Mouse (Mus musculus) hindbrain, embryonic 14.5 days (tissue): ENCODE measurements at regions not wholly inside any gene's neighbourhood (a gene's known extent, or its start where the extent isn't known, plus 50 kb on each side); places are given as distances from the start of the nearest gene placed in this dataset.

Source experiments
- ATAC-seq: fragments of 200-750 bp; cut with Nextera tagmentation; 2 replicates; pipeline ENCODE4 v1.8.0; 2017; ENCODE audit warnings: moderate number of reproducible peaks, mild to moderate bottlenecking, moderate TSS enrichment, moderate library complexity; ENCODE audit not compliant: low FRiP score
- DNase-seq: peaks from one replicate; pipeline ENCODE4 v3.0.0-alpha.2; 2015; ENCODE audit warnings: low spot score
- H3K27ac ChIP-seq: fragments of 300-500 bp; sonication (generic); 2 replicates; pipeline ENCODE4 v1.5.1; 2014; ENCODE audit warnings: mild to moderate bottlenecking, moderate library complexity
- H3K27me3 ChIP-seq: fragments of 300-500 bp; sonication (generic); 2 replicates; pipeline ENCODE4 v1.6.1; 2014; ENCODE audit warnings: mild to moderate bottlenecking, low read length, mixed read lengths; ENCODE audit not compliant: control insufficient read depth, insufficient read depth
- H3K36me3 ChIP-seq: fragments of 300-500 bp; sonication (generic); replicated peaks from 2 replicates; pipeline ENCODE4 v1.6.1; 2014; ENCODE audit not compliant: control insufficient read depth, insufficient read depth
- H3K4me1 ChIP-seq: fragments of 300-500 bp; sonication (generic); replicated peaks from 2 replicates; pipeline ENCODE4 v1.6.1; 2014; ENCODE audit warnings: antibody characterized with exemption, low read length, mixed read lengths; ENCODE audit not compliant: control insufficient read depth, insufficient read depth
- H3K4me2 ChIP-seq: fragments of 300-500 bp; sonication (generic); replicated peaks from 2 replicates; pipeline ENCODE4 v1.6.1; 2014; ENCODE audit warnings: mild to moderate bottlenecking, moderate library complexity
- H3K4me3 ChIP-seq: fragments of 300-500 bp; sonication (generic); replicated peaks from 2 replicates; pipeline ENCODE4 v1.5.1; 2014; ENCODE audit warnings: mild to moderate bottlenecking, low read length
- H3K9ac ChIP-seq: fragments of 300-500 bp; sonication (generic); 2 replicates; pipeline ENCODE4 v1.6.1; 2014
- H3K9me3 ChIP-seq: fragments of 300-500 bp; sonication (generic); 2 replicates; pipeline ENCODE4 v1.6.1; 2016; ENCODE audit warnings: low read length; ENCODE audit not compliant: control insufficient read depth
- WGBS: fragments of 180-500 bp; shearing (Covaris S2); extraction: QIAGEN DNeasy Blood & Tissue Kit; methylation state at CpG from one replicate; pipeline ENCODE4 v1.1.7; 2014; 5-methylcytosine and 5-hydroxymethylcytosine counted together

GRCm38 (mm10) chr8:12004241-12004640 lies 164.0 kb downstream of the Tex29 start:
- Histone ChIP-seq H3K4me3 (no peak overlapping the region), H3K9me3 (no peaks in the 10 kb centered on the region), H3K4me2 (no peak overlapping the region), H3K27me3 (peaks cover 53% of the 10 kb centered on the region), H3K4me1 (peaks cover 9% of the 10 kb centered on the region; the same call in 1 of the 2 replicates), H3K36me3 (no peaks in the 10 kb centered on the region), H3K9ac (no peak overlapping the region), H3K27ac (no peak overlapping the region)
- ATAC-seq, result no peak
- DNase-seq, result no peak
- 61% methylated on average over 7 of the region's 7 CpGs for WGBS

- no peak overlapping the region for H3K4me3 ChIP-seq
- ATAC-seq (no peak), DNase-seq (no peak)
- no peaks in the 10 kb centered on the region for H3K4me1 ChIP-seq
- H3K27me3 ChIP-seq, result peaks cover 25% of the 10 kb centered on the region
- no peak overlapping the region for H3K4me2 ChIP-seq
- H3K9me3 ChIP-seq, result no peaks in the 10 kb centered on the region
- H3K9ac ChIP-seq, result no peak overlapping the region
- H3K27ac ChIP-seq, result no peak overlapping the region
- WGBS, result 76% methylated on average over 3 of the region's 3 CpGs
- H3K36me3 ChIP-seq, result no peaks in the 10 kb centered on the region
These were observed 172.5 kb downstream of the Tex29 start for GRCm38 (mm10) chr8:12012769-12013168.

GRCm38 (mm10) chr8:12017750-12018149 lies 177.5 kb downstream of the Tex29 start:
- Histone ChIP-seq H3K9me3 (no peaks in the 10 kb centered on the region), H3K4me3 (no peak overlapping the region), H3K27ac (no peak overlapping the region), H3K36me3 (no peaks in the 10 kb centered on the region), H3K27me3 (peaks cover 19% of the 10 kb centered on the region), H3K4me1 (no peaks in the 10 kb centered on the region), H3K9ac (no peak overlapping the region), H3K4me2 (no peak overlapping the region)
- 87% methylated on average over 7 of the region's 7 CpGs for WGBS
- DNase-seq, result no peak
- no peak for ATAC-seq

- no peak overlapping the region for H3K4me2 ChIP-seq
- WGBS, result 92% methylated on average over 9 of the region's 9 CpGs
- peaks cover 34% of the 10 kb centered on the region for H3K27me3 ChIP-seq
- no peaks in the 10 kb centered on the region for H3K36me3 ChIP-seq
- no peak overlapping the region for H3K4me3 ChIP-seq
- ATAC-seq, result no peak
- H3K27ac ChIP-seq, result no peak overlapping the region
- no peak overlapping the region for H3K9ac ChIP-seq
- DNase-seq, result no peak
- no peaks in the 10 kb centered on the region for H3K9me3 ChIP-seq
- H3K4me1 ChIP-seq, result no peaks in the 10 kb centered on the region
These were observed 179.0 kb downstream of the Tex29 start for GRCm38 (mm10) chr8:12019272-12019671.

DNA sequence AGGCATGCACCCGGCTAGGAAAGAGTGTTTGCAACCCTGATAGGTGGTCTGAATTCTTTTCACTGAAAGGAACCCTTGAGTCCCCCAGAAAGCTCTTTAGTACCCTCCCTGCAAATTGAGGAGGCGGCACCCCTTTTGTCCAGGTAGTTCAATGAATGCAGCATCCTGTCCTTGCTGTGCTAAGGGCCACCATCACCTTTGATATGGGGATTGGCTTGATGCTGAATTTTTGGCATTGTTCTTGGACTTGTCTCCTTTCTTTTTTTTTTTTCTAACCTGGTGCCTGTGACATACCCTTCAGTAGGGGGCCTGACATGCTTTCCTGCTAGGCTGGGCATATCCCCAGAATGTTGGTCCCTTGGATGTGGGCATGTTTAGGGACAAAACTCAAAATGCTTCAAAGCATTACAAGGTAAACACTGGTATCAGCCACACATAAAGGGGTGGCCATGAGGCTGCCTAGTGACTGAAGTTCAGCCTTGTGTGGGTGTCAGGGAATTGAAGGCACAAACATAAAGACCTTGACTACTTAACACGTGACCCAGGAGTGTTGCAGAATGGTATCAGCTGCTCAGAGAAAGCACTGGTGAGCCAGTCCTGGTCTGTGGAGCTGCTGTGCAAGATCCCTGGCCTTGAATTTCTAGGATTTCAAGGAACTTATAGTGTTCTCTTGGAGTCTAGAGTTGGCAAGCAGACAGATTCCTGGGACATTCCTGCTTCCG lies 183.6 kb downstream of the Tex29 start:
- DNase-seq, result no peak
- no peak for ATAC-seq
- 81% methylated on average over 4 of the region's 4 CpGs for WGBS
- peaks cover 43% of the 10 kb centered on the region for H3K27me3 ChIP-seq
- no peak overlapping the region for H3K4me2 ChIP-seq
- H3K4me3 ChIP-seq, result no peak overlapping the region
- H3K9ac ChIP-seq, result no peak overlapping the region
- H3K27ac ChIP-seq, result no peak overlapping the region
- no peaks in the 10 kb centered on the region for H3K4me1 ChIP-seq
- H3K36me3 ChIP-seq, result no peaks in the 10 kb centered on the region
- H3K9me3 ChIP-seq, result no peaks in the 10 kb centered on the region

DNA sequence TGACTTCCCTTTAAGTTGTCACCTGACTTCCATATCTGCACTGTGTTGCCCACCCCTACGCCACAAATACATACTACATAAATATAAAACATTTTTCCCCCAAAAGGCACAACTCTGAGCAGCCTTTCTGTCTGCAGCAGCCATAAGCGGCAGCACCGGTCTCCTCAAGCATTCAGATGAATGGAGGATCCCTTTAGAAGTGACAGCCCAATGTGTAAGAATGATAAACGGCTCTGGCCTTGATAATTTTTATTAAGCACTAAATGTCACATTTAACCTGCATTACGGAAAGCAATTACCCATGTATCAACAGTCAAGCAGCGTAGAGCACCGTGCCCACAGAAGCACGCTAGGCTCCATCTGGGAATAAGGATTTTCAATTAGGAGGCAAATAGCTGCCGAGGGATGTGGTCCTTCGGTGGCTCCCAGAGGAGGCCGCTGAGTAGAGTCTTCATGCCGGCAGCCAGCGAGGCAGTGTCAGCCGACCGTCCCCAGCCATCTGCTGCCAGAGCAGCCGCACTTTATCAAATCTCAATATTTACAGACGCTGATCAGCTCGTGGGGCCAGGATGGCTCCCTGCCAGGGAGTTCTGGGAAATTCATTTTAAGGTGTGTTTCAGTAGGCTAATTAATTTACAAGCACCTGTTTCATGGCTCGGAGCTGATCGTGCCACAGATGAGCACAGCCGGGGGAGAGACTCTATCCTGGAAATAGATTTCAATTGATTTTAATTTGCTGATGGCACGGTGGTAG lies 190.3 kb downstream of the Tex29 start:
- H3K4me1 ChIP-seq, result peaks cover 10% of the 10 kb centered on the region
- no peaks in the 10 kb centered on the region for H3K9me3 ChIP-seq
- no peak overlapping the region for H3K9ac ChIP-seq
- 22% methylated on average over 22 of the region's 22 CpGs for WGBS
- DNase-seq (peak; percentile 79), ATAC-seq (peak; percentile 84)
- H3K4me3 ChIP-seq, result no peak overlapping the region
- H3K27ac ChIP-seq, result no peak overlapping the region
- H3K27me3 ChIP-seq, result peaks cover 44% of the 10 kb centered on the region
- H3K4me2 ChIP-seq, result peak overlapping the region; percentile 21; the same call in 1 of the 2 replicates
- no peaks in the 10 kb centered on the region for H3K36me3 ChIP-seq

DNA sequence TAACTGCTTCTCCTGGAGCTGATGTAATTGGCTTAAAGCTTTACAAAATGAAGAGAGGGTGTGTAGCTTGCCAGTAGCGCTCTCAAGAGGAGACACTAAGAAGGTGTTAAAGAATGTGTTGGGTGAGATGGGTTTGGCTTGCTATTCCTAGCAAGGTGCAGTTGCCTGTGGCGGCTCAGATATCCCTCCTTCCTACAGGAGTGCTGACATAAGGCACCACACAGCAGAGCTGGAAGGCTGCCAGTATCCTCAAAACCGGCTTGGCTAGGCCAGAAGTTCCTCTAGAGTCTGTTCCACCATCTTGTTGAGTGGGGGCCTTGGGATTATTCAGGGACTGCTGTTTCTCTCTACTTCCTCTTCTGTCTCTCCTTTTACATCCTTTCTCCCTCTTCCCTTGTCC lies 191.5 kb downstream of the Tex29 start:
- peaks cover 44% of the 10 kb centered on the region for H3K27me3 ChIP-seq
- H3K27ac ChIP-seq, result no peak overlapping the region
- no peak for ATAC-seq
- no peaks in the 10 kb centered on the region for H3K9me3 ChIP-seq
- H3K9ac ChIP-seq, result no peak overlapping the region
- H3K4me1 ChIP-seq, result peaks cover 10% of the 10 kb centered on the region
- H3K4me2 ChIP-seq, result no peak overlapping the region
- WGBS, result 55% methylated on average over 3 of the region's 3 CpGs
- H3K4me3 ChIP-seq, result no peak overlapping the region
- H3K36me3 ChIP-seq, result no peaks in the 10 kb centered on the region
- no peak for DNase-seq

DNA sequence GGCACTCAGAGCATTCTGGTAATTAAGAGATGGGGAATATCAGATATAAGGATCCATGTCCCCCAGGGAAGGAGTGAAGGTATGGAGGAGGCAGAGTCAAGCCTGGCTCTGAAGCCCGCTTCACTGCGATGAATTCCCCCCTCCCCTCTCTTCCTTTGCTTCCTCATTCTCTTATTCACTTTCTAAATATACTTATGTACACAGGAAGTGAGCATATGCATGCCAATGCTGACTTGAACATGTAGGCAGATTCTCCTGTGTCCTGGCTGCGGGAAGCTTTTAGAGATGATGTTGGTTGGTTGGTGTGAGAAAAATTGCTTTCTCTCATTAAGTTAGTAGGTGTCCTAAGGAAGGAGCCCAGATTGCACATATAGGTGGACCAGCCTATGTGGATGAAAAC lies 192.1 kb downstream of the Tex29 start:
- no peak for DNase-seq

GRCm38 (mm10) chr8:12036349-12036748 lies 196.1 kb downstream of the Tex29 start:
- WGBS, result 81% methylated on average over 3 of the region's 3 CpGs
- Histone ChIP-seq H3K4me1 (no peaks in the 10 kb centered on the region), H3K27ac (no peak overlapping the region), H3K9me3 (no peaks in the 10 kb centered on the region), H3K9ac (no peak overlapping the region), H3K36me3 (no peaks in the 10 kb centered on the region), H3K27me3 (peaks cover 80% of the 10 kb centered on the region), H3K4me3 (no peak overlapping the region), H3K4me2 (no peak overlapping the region)
- DNase-seq, result no peak
- ATAC-seq, result no peak

More for the DNA sequence above, 192.1 kb downstream of the Tex29 start:
- Histone ChIP-seq H3K4me2 (no peak overlapping the region), H3K36me3 (no peaks in the 10 kb centered on the region), H3K4me1 (peaks cover 10% of the 10 kb centered on the region), H3K9ac (no peak overlapping the region), H3K27me3 (peaks cover 50% of the 10 kb centered on the region), H3K9me3 (no peaks in the 10 kb centered on the region), H3K4me3 (no peak overlapping the region), H3K27ac (no peak overlapping the region)
- no peak for ATAC-seq
- 89% methylated on average over 3 of the region's 3 CpGs for WGBS
